7 mouse cellular contexts compared by ENCODE assay signal in genomic region chr4:125912444-125913049, GRCm38 (mm10).
DNase-seq lines count a peak whose midpoint lies in the region; ATAC-seq and TF ChIP-seq lines count a peak whose summit lies in the region.

No protein-coding gene starts in this region.

- no peaks in the 10 kb centered on the region for H3K9me3 ChIP-seq in ES-Bruce4 (replicated peaks; ENCODE audit: control insufficient read depth, insufficient read depth, low read length, poor library complexity, severe bottlenecking)
- no peaks in the 10 kb centered on the region; the same call in 1 of the 2 replicates for H3K9me3 ChIP-seq in heart, postnatal 0 days (replicated peaks; ENCODE audit: control insufficient read depth, low read length)
- H3K9me3 ChIP-seq in liver, postnatal 0 days (ENCODE audit: low read length) = no peaks in the 10 kb centered on the region

- H3K36me3 ChIP-seq in ES-Bruce4 (ENCODE audit: control insufficient read depth, insufficient read depth, low read length, poor library complexity, severe bottlenecking) = no peaks in the 10 kb centered on the region
- H3K36me3 ChIP-seq in heart, postnatal 0 days (replicated peaks; ENCODE audit: control insufficient read depth, insufficient read depth, low read length) = no peaks in the 10 kb centered on the region
- no peaks in the 10 kb centered on the region for H3K36me3 ChIP-seq in liver, postnatal 0 days (replicated peaks; ENCODE audit: insufficient read depth, low read length)

- no peaks in the 10 kb centered on the region for H3K27me3 ChIP-seq in ES-Bruce4 (ENCODE audit: control insufficient read depth, insufficient read depth, low read length, poor library complexity, severe bottlenecking)
- H3K27me3 ChIP-seq in heart, postnatal 0 days (ENCODE audit: control insufficient read depth, insufficient read depth, low read length) = peaks cover 16% of the 10 kb centered on the region
- H3K27me3 ChIP-seq in liver, postnatal 0 days (ENCODE audit: insufficient read depth, low read length) = no peaks in the 10 kb centered on the region

- ATAC-seq in heart, postnatal 0 days (ENCODE audit: insufficient read depth, low read depth) = no peak
- ATAC-seq in liver, postnatal 0 days = no peak

- DNase-seq in adipocyte (ENCODE audit: low spot score) = peak; percentile 32
- DNase-seq in embryo, embryonic 10 days (ENCODE audit: low spot score) = peak; percentile 91
- DNase-seq in heart, postnatal 0 days (ENCODE audit: low spot score) = peak; percentile 34
- peak; percentile 3 for DNase-seq in large intestine, adult 2 months (ENCODE audit: low read depth, low spot score)
- peak; percentile 65 for DNase-seq in liver, postnatal 0 days
- peak; percentile 89 for DNase-seq in retina, embryonic 14.5 days (ENCODE audit: low spot score)

- TF ChIP-seq EP300 in ES-Bruce4 (IDR thresholded peaks at IDR 0.05; ENCODE audit: insufficient read depth, low read depth, low read length) = no peak
- TF ChIP-seq EP300 in heart, postnatal 0 days (IDR thresholded peaks at IDR 0.05; ENCODE audit: low read depth) = no peak
- TF ChIP-seq EP300 in liver, postnatal 0 days (IDR thresholded peaks at IDR 0.05; ENCODE audit: low read depth) = no peak

- H3K4me2 ChIP-seq in heart, postnatal 0 days (ENCODE audit: low read depth, low read length) = no peak overlapping the region
- H3K4me2 ChIP-seq in liver, postnatal 0 days (ENCODE audit: low read depth, low read length) = no peak overlapping the region

- WGBS in heart, postnatal 0 days = 32% methylated on average over 8 of the region's 8 CpGs
- 19% methylated on average over 8 of the region's 8 CpGs for WGBS in large intestine, adult 2 months
- WGBS in liver, postnatal 0 days (ENCODE audit: insufficient replicate concordance) = 31% methylated on average over 8 of the region's 8 CpGs

- TF ChIP-seq CTCF in ES-Bruce4 (IDR thresholded peaks at IDR 0.05; ENCODE audit: low read depth, low read length) = peak; percentile 96
- peak; percentile 59 for TF ChIP-seq CTCF in heart, postnatal 0 days (IDR thresholded peaks at IDR 0.05; ENCODE audit: low read depth)
- peak; percentile 79 for TF ChIP-seq CTCF in liver, postnatal 0 days (IDR thresholded peaks at IDR 0.05; ENCODE audit: low read depth)

- no peak for TF ChIP-seq POLR2A in ES-Bruce4 (IDR thresholded peaks at IDR 0.05; ENCODE audit: insufficient read depth, low read length)

- H3K9ac ChIP-seq in ES-Bruce4 (ENCODE audit: low read depth, poor library complexity, severe bottlenecking) = no peak overlapping the region
- no peak overlapping the region for H3K9ac ChIP-seq in heart, postnatal 0 days (replicated peaks; ENCODE audit: low read depth, low read length)
- no peak overlapping the region for H3K9ac ChIP-seq in liver, postnatal 0 days (replicated peaks)

- H3K4me1 ChIP-seq in ES-Bruce4 (ENCODE audit: control insufficient read depth, insufficient read depth, low read length) = no peaks in the 10 kb centered on the region
- H3K4me1 ChIP-seq in heart, postnatal 0 days (ENCODE audit: control insufficient read depth, insufficient read depth) = no peaks in the 10 kb centered on the region
- H3K4me1 ChIP-seq in liver, postnatal 0 days (ENCODE audit: insufficient read depth) = no peaks in the 10 kb centered on the region

- no peak overlapping the region for H3K4me3 ChIP-seq in ES-Bruce4 (ENCODE audit: low read depth, low read length)
- no peak overlapping the region for H3K4me3 ChIP-seq in heart, postnatal 0 days (ENCODE audit: low read depth, low read length)
- no peak overlapping the region for H3K4me3 ChIP-seq in liver, postnatal 0 days (ENCODE audit: low read depth, low read length)

- H3K27ac ChIP-seq in ES-Bruce4 (ENCODE audit: insufficient read depth, low read length) = no peak overlapping the region
- H3K27ac ChIP-seq in heart, postnatal 0 days (ENCODE audit: low read depth) = no peak overlapping the region
- no peak overlapping the region for H3K27ac ChIP-seq in liver, postnatal 0 days (ENCODE audit: low read depth)

Comparison
In these comparisons a context has a peak if more than half of its experiments do, and no peak if none do; other contexts are left out.
1. DNase-seq: peak in every context shown above with its lines; median percentile 91 in embryo, embryonic 10 days; 89 in retina, embryonic 14.5 days; 65 in liver, postnatal 0 days; 34 in heart, postnatal 0 days; 32 in adipocyte; 3 in large intestine, adult 2 months.